Mouse (Mus musculus) heart, postnatal 4 days (tissue): ENCODE measurements at regions not wholly inside any gene's neighbourhood (a gene's known extent, or its start where the extent isn't known, plus 50 kb on each side); places are given as distances from the start of the nearest gene placed in this dataset.

Experiments used
- DNase-seq: peaks from one replicate; pipeline ENCODE4 v3.0.0; 2021

- no peak for DNase-seq
These were observed 263.7 kb downstream of the Pax3 start for GRCm38 (mm10) chr1:77933095-77933766.

GRCm38 (mm10) chr1:77932226-77932625, 264.7 kb downstream of the Pax3 start:
- DNase-seq, result no peak

- peak; percentile 9 for DNase-seq
These were observed 266.3 kb downstream of the Pax3 start for GRCm38 (mm10) chr1:77930661-77931060.

GRCm38 (mm10) chr1:77929552-77929951, 267.4 kb downstream of the Pax3 start:
- no peak for DNase-seq

- DNase-seq, result no peak
These were observed 270.8 kb downstream of the Pax3 start for GRCm38 (mm10) chr1:77926146-77926545.

GRCm38 (mm10) chr1:77896226-77896625, 300.7 kb downstream of the Pax3 start:
- peak; percentile 11 for DNase-seq

- DNase-seq, result no peak
These were observed 317.9 kb downstream of the Pax3 start for GRCm38 (mm10) chr1:77879026-77879425.

GRCm38 (mm10) chr1:77870125-77870524, 326.8 kb downstream of the Pax3 start:
- DNase-seq, result no peak

- DNase-seq, result no peak
These were observed 327.8 kb downstream of the Pax3 start for GRCm38 (mm10) chr1:77869174-77869573.

- DNase-seq, result no peak
These were observed 337.0 kb downstream of the Pax3 start for GRCm38 (mm10) chr1:77859931-77860330.

GRCm38 (mm10) chr1:77854366-77854765, 339.5 kb upstream of the Epha4 start:
- DNase-seq, result no peak

GRCm38 (mm10) chr1:77847766-77848615, 333.1 kb upstream of the Epha4 start:
- no peak for DNase-seq

- no peak for DNase-seq
These were observed 331.3 kb upstream of the Epha4 start for GRCm38 (mm10) chr1:77846039-77846727.

- no peak for DNase-seq
These were observed 325.8 kb upstream of the Epha4 start for GRCm38 (mm10) chr1:77840672-77841071.

- DNase-seq, result no peak
These were observed 317.3 kb upstream of the Epha4 start for GRCm38 (mm10) chr1:77832174-77832573.

GRCm38 (mm10) chr1:77824716-77825387, 310.0 kb upstream of the Epha4 start:
- DNase-seq, result no peak

GRCm38 (mm10) chr1:77823801-77824687, 309.2 kb upstream of the Epha4 start:
- no peak for DNase-seq

- no peak for DNase-seq
These were observed 305.2 kb upstream of the Epha4 start for GRCm38 (mm10) chr1:77820101-77820500.

GRCm38 (mm10) chr1:77815451-77815850, 300.6 kb upstream of the Epha4 start:
- DNase-seq, result no peak

- DNase-seq, result no peak
These were observed 296.7 kb upstream of the Epha4 start for GRCm38 (mm10) chr1:77811573-77811972.

GRCm38 (mm10) chr1:77790974-77791373, 276.1 kb upstream of the Epha4 start:
- DNase-seq, result no peak

GRCm38 (mm10) chr1:77754326-77754725, 239.4 kb upstream of the Epha4 start:
- DNase-seq, result no peak
